Mouse (Mus musculus): ENCODE measurements around the gene Rhot1.

Gene Rhot1

DNA sequence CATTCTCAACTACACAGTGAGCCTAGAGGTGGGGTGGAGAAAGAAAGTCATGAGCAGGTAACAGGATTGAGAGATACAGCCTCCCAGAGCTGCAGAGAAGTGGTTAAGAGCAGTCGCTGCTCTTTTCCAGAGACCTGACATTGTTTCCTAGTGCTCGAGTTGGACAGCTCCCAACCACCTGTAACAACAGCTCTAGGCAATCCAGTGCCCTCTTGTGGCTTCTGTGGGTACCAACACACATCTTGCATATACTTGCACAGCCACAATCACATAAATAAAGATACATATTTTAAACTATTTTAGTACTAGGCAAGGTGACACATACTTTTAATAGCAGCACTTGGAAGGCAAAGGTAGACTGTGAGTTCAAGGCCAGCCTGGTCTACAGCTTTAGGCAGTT, 82.2 kb downstream of the Rhot1 start:
- DNase-seq = no peak

- DNase-seq = no peak
Observed at GRCm38 (mm10) chr11:80292463-80292862, 83.6 kb downstream of the Rhot1 start.

- DNase-seq = no peak
Observed at GRCm38 (mm10) chr11:80295066-80295465, 86.2 kb downstream of the Rhot1 start.

GRCm38 (mm10) chr11:80295785-80296184, 87.0 kb downstream of the Rhot1 start:
- DNase-seq = no peak

- peak; percentile 33 for DNase-seq
Observed at GRCm38 (mm10) chr11:80299513-80300235, 90.9 kb downstream of the Rhot1 start.

DNA sequence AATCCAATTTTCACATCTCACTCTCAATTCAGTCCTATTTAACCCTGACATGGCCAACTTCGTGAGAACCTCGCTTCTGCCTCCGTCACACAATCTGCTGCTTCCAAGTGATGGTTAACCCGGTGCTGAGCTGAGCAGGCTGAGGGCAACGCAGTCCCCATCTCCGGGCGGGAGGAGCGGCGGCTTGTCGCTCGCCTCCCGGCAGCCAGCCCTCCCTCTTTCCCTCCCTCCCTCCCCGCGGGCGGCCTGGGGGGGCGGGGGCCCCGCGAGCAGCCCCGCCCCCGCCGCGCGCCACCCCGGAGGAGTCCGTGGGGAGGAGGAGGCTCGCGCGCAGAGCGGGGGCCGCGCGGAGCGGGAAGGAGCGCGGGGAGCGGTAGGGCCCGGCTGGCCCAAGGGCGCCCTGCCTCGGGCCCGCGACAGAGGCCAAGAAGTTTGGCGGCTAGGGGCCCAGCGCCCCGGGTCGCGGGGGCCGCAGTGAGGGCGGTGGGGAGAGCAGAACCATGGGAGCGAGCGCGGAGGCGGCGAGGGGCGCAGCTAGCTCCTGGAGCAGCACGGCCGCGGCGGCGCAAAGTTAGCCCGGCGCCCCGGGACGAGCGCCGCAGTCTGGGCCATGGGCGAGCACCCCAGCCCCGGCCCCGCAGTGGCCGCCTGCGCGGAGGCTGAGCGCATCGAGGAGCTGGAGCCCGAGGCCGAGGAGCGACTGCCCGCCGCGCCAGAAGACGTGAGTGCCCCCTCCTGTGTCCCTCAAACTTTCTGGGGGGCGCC, 91.9 kb downstream of the Rhot1 start, which contains the start of gene Rhbdl3:
Rhbdl3 (plus strand) TSS at position 362 of the 765 bp plus-strand sequence.
- DNase-seq = peak; percentile 82

DNA sequence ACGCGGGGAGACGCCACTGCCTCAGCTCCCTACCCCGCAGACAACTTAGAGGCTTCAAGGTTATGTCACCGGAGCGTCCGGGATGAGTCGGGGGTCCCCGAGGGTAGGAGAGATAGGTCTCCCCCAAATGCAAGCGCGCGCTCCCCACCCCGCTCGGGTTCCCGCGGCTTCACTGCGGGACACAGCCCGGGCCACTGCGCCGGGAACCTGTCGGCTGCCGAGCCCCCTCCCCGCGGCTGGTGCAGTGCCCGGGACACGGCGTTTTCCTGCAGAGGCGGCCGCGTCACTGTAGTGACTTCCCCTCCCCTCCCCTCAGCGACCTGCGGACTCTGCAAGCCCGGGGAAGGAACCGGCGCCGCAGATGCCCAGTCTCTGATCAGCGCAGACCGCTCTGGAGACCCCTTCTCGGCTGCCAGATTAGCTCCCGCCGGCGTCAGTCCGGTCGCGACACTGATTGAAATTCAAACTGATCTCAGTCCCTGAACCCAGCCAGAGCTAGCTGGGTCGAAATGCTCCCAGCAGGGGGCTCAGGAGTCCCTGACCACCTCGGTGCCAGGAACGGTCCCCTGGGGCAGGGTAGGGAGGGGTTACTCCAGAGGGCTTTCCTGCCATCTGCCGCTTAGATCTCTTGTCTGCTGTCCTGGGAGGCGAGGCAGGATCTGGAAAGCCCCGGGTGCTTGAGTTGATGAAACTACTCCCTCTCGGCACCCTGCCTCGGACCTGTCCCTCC, 92.7 kb downstream of the Rhot1 start:
- DNase-seq = peak; percentile 70

DNA sequence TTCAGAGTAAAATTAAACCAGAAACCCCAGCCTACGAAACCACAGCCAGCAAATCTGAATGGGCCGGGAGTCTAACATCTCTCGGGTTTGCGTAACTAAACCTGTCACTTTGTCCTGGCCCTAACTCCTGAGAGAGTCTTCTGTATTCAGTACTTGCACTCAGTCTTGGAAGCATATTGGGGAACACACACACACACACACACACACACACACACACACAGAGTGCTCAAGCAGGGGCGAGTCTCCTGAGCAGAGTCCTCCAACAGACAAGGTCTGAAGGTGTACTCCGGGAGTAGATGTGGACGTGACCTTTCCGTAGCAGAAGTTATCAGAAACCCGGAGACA, 93.2 kb downstream of the Rhot1 start:
- no peak for DNase-seq

DNA sequence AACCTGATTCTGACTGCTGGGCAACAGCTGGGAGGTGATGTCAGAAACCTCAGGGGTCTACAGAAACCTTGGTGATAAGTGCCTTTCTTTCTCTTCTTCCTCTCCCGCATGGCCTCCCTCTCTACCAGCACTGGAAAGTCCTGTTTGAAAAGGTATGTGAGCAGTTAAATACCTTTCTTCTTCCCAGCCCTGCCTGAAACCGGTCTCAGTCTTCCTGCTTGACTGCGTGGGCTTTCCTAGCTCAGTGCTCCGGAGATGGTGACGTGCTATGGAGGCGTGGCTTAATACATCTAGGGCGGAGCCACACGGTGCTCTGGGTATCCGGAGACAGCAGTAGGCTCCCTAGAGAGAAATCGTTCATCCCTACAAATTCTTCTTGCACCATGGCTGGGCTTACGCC, 93.7 kb downstream of the Rhot1 start:
- DNase-seq = peak; percentile 87

- DNase-seq = no peak
Observed at GRCm38 (mm10) chr11:80303746-80304145, 94.9 kb downstream of the Rhot1 start.

GRCm38 (mm10) chr11:80304846-80305245, 96.0 kb downstream of the Rhot1 start:
- no peak for DNase-seq

DNA sequence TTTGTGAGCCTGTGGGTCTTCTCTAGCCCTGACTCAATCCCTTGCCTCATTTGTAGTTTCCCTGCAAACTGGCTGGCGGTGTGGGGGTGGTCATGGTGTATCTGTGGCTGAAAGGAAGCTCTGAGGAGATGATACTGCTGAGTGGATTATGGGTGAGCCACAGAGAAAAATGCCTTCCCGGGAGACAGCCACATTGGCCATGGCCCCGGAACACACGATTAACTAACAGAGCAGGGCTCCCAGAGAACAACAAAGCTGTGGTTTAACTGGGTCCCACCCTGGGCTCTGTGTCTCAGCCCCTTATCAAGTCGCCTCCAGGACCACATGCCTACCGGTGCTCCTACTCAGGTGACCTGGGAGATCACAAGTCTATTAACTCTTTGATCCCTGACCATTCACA, 99.7 kb downstream of the Rhot1 start:
- DNase-seq = no peak

- DNase-seq = no peak
Observed at GRCm38 (mm10) chr11:80311271-80311670, 102.5 kb downstream of the Rhot1 start.

GRCm38 (mm10) chr11:80312049-80312448, 103.2 kb downstream of the Rhot1 start:
- no peak for DNase-seq

DNA sequence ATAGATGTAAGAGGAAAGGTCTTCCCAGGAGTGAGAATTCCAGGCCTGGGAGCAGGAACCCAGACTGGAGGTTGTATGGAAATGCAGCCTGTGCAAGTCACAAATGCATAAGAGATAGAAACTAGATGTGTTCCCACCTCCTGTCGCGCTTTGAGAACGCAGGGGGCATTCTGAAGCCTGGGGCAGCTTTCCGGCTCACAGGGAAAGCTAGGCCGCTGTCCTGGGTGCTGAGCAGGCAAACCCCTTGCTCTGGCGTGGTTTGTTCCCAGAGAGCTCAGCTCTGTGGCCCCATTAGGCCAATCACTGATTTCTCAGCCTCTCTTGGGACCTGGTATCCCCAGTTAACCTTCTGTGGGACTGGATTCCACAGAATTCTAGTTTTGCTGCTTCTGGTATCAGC, 103.7 kb downstream of the Rhot1 start:
- peak; percentile 72 for DNase-seq

- DNase-seq = no peak
Observed at GRCm38 (mm10) chr11:80313462-80313861, 104.6 kb downstream of the Rhot1 start.

GRCm38 (mm10) chr11:80313944-80314343, 105.1 kb downstream of the Rhot1 start:
- no peak for DNase-seq

GRCm38 (mm10) chr11:80315743-80316639, 107.2 kb downstream of the Rhot1 start:
- DNase-seq = no peak

Data from kidney, postnatal 10 days (tissue).